Mouse (Mus musculus): ENCODE measurements at regions not wholly inside any gene's neighbourhood (a gene's known extent, or its start where the extent isn't known, plus 50 kb on each side); places are given as distances from the start of the nearest gene placed in this dataset.

GRCm38 (mm10) chr10:20793956-20794355 lies 69.1 kb upstream of the Pde7b start:
- no peak for DNase-seq
- intact Hi-C loops (cut with DNase I): no loop called here

- intact Hi-C loops (cut with DNase I): no loop called here
- DNase-seq: no peak
Measured at GRCm38 (mm10) chr10:20780946-20781345, 56.1 kb upstream of the Pde7b start.

GRCm38 (mm10) chr10:20776640-20777413 lies 51.9 kb upstream of the Pde7b start:
- intact Hi-C loops (cut with DNase I): no loop called here
- peak; percentile 29 to 34 for DNase-seq

- DNase-seq: no peak
- intact Hi-C loops (cut with DNase I): no loop called here
Measured at GRCm38 (mm10) chr10:20775731-20776429, 51.0 kb upstream of the Pde7b start.
